Mouse (Mus musculus) stomach, embryonic 15.5 days (tissue): ENCODE data around the gene Acot7. TPM values are rescaled to one million over a fixed set of nuclear protein-coding genes. Genes with fewer than 3 reads are reported as not detected.

Experiments
- ATAC-seq: fragments of 200-750 bp; cut with Nextera tagmentation; 2 replicates; pipeline ENCODE4 v1.8.0; 2017; ENCODE audit warnings: low read depth, moderate number of reproducible peaks, moderate TSS enrichment; ENCODE audit not compliant: insufficient read depth, low FRiP score
- H3K27ac ChIP-seq: fragments of 300-500 bp; sonication (generic); 2 replicates; pipeline ENCODE4 v1.5.1; 2015; ENCODE audit warnings: mild to moderate bottlenecking, inconsistent platforms
- H3K27me3 ChIP-seq: fragments of 300-500 bp; sonication (generic); replicated peaks from 2 replicates; pipeline ENCODE4 v1.6.1; 2015; ENCODE audit warnings: inconsistent platforms
- H3K36me3 ChIP-seq: fragments of 300-500 bp; sonication (generic); 2 replicates; pipeline ENCODE4 v1.6.1; 2015; ENCODE audit warnings: inconsistent platforms
- H3K4me1 ChIP-seq: fragments of 300-500 bp; sonication (generic); 2 replicates; pipeline ENCODE4 v1.6.1; 2015; ENCODE audit warnings: inconsistent platforms
- H3K4me2 ChIP-seq: fragments of 300-500 bp; sonication (generic); 2 replicates; pipeline ENCODE4 v1.6.1; 2015; ENCODE audit warnings: mild to moderate bottlenecking, inconsistent platforms
- H3K4me3 ChIP-seq: fragments of 300-500 bp; sonication (generic); replicated peaks from 2 replicates; pipeline ENCODE4 v1.5.1; 2015; ENCODE audit warnings: inconsistent platforms
- H3K9ac ChIP-seq: fragments of 300-500 bp; sonication (generic); 2 replicates; pipeline ENCODE4 v1.6.1; 2015; ENCODE audit warnings: inconsistent platforms
- H3K9me3 ChIP-seq: fragments of 300-500 bp; sonication (generic); 2 replicates; pipeline ENCODE4 v1.6.1; 2016; ENCODE audit warnings: inconsistent platforms
- WGBS: fragments of 180-500 bp; shearing (Covaris S2); methylation state at CpG from one replicate; pipeline ENCODE4 v1.1.7; 2015; 5-methylcytosine and 5-hydroxymethylcytosine counted together
- polyA plus RNA-seq: library from polyadenylated mRNA; unstranded; fragments of >200 nt; fragmentation: Nextera tagmentation; extraction: Ambion mirVana; gene quantifications from 2 replicates; pipeline ENCODE4 v1.2.1, GENCODE M21; 2015

The Acot7 gene
- polyA plus RNA-seq, 1 experiment from 2014 or later, result 60.0 TPM

GRCm38 (mm10) chr4:152171543-152171942, 6.4 kb upstream of the Acot7 start:
- no peak for ATAC-seq
- Histone ChIP-seq H3K9ac (no peak overlapping the region), H3K4me3 (no peak overlapping the region), H3K27me3 (no peaks in the 10 kb centered on the region), H3K4me2 (no peak overlapping the region), H3K27ac (no peak overlapping the region), H3K4me1 (no peaks in the 10 kb centered on the region; the same call in 1 of the 2 replicates), H3K36me3 (no peaks in the 10 kb centered on the region), H3K9me3 (no peaks in the 10 kb centered on the region)
- 84% methylated on average over 6 of the region's 6 CpGs for WGBS

DNA sequence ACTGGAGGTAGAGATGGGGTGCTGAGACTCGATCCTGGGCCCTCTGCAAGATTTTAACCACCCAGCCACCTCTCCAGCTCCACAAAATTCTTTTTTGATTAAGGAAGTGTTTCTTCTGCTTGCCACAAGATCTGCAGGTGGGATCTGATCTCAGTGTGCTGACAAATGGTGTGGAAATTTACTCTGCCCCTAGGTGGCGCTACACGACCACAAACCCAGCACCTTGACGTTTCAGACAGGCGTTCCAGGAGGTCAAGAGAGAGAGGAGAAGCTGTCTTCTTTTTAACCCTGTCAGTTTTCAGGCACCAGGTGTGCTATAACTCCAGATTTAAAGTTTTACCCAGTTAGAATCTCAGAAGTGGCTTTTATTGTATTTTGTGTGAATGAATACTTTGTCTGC, 4.9 kb upstream of the Acot7 start:
- 1% methylated on average over 5 of the region's 5 CpGs for WGBS
- peaks cover 6% of the 10 kb centered on the region; the same call in 1 of the 2 replicates for H3K4me1 ChIP-seq
- H3K9ac ChIP-seq, result no peak overlapping the region
- no peak overlapping the region for H3K4me2 ChIP-seq
- no peak for ATAC-seq
- no peaks in the 10 kb centered on the region for H3K36me3 ChIP-seq
- no peaks in the 10 kb centered on the region for H3K27me3 ChIP-seq
- H3K27ac ChIP-seq, result no peak overlapping the region
- no peaks in the 10 kb centered on the region for H3K9me3 ChIP-seq
- H3K4me3 ChIP-seq, result no peak overlapping the region

- Histone ChIP-seq H3K4me2 (no peak overlapping the region), H3K9ac (no peak overlapping the region), H3K27me3 (peaks cover 7% of the 10 kb centered on the region), H3K36me3 (no peaks in the 10 kb centered on the region), H3K27ac (no peak overlapping the region), H3K4me3 (no peak overlapping the region), H3K9me3 (no peaks in the 10 kb centered on the region), H3K4me1 (peaks cover 15% of the 10 kb centered on the region)
- ATAC-seq, result no peak
- 75% methylated on average over 9 of the region's 9 CpGs for WGBS
Observed at GRCm38 (mm10) chr4:152173956-152174355, 4.0 kb upstream of the Acot7 start.

DNA sequence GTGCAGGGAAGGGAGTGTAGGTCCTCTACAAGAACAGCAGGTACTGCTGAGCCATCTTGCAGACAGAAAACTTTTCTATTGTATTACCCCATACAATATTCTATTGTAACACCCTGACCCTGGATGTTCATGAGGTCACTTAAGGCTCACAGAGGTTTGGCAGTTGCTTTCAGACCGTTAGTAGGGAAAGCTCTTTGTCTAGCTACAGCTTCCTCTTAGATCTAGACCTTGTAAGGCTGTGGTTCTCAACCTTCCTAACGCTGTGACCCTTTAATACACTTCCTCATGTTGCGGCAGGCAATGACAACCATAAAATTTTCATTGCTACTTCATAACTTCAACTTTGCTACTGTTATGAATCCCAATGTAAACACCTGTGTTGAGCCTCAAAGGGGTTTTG, 1.3 kb upstream of the Acot7 start:
- Histone ChIP-seq H3K36me3 (no peaks in the 10 kb centered on the region), H3K9ac (no peak overlapping the region), H3K4me1 (peaks cover 22% of the 10 kb centered on the region), H3K27ac (no peak overlapping the region), H3K4me3 (no peak overlapping the region), H3K4me2 (no peak overlapping the region), H3K27me3 (peaks cover 18% of the 10 kb centered on the region), H3K9me3 (no peaks in the 10 kb centered on the region)
- WGBS, result 69% methylated on average over 3 of the region's 3 CpGs
- no peak for ATAC-seq

- Histone ChIP-seq H3K4me2 (peak overlapping the region; percentile 98), H3K27ac (no peak overlapping the region)
- 55% methylated on average over 6 of the region's 6 CpGs for WGBS
Observed at GRCm38 (mm10) chr4:152177174-152177536, 779 bp upstream of the Acot7 start.

GRCm38 (mm10) chr4:152178344-152178864, 470 bp downstream of the Acot7 start:
- H3K27ac ChIP-seq, result no peak overlapping the region
- no peaks in the 10 kb centered on the region for H3K36me3 ChIP-seq
- peak overlapping the region; percentile 70 for H3K4me3 ChIP-seq
- H3K4me1 ChIP-seq, result peaks cover 22% of the 10 kb centered on the region
- peaks cover 18% of the 10 kb centered on the region for H3K27me3 ChIP-seq
- H3K9ac ChIP-seq, result peak overlapping the region; percentile 16; the same call in 1 of the 2 replicates
- H3K9me3 ChIP-seq, result no peaks in the 10 kb centered on the region
- peak; percentile 32 for ATAC-seq
- H3K4me2 ChIP-seq, result peak overlapping the region; percentile 98
- under 1% methylated on average over 35 of the region's 35 CpGs for WGBS

More at GRCm38 (mm10) chr4:152177174-152177536, 779 bp upstream of the Acot7 start:
- H3K9ac ChIP-seq, result peak overlapping the region; percentile 57; the same call in 1 of the 2 replicates
- ATAC-seq, result no peak
- H3K9me3 ChIP-seq, result no peaks in the 10 kb centered on the region
- H3K4me1 ChIP-seq, result peaks cover 22% of the 10 kb centered on the region
- H3K4me3 ChIP-seq, result peak overlapping the region; percentile 70
- H3K36me3 ChIP-seq, result no peaks in the 10 kb centered on the region
- H3K27me3 ChIP-seq, result peaks cover 18% of the 10 kb centered on the region

DNA sequence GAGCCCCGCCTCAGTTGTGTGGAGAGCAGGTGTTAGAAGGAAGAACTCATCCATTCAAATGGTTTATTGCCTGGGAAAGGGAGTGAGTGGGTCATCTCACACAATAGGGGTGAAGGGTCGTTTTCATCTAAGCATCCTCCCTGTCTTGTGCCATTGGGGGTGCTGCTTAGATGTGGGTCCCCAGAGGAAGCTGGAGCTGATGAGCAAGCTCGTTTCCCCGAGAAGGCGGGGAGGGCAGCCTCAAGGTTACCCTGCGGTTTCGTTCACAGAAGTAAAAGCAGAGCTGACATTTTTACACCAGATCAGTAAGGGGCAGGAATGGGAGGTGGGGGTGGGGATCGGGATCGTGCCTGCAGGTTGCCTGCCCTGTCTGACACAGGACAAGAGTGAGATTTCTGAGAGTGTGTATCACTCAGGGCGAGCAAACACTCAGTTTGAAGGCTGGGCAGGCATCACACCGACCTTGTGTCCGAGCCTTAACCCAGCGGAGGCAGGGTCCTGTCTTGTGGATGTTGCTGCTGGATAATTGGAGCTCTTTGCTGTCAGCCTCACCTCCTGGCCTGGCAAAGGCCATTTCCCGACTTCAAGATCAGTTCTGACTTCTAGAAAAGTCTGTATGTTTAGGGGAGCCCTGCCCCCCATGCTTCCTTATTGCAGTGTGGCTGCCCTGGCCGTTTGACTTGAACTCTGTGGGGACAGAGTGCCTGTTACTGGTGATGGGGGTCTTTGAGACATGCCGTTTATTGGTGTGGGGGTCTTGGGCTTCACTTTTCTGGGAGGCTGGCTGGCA, 1.2 kb downstream of the Acot7 start:
- 25% methylated on average over 16 of the region's 16 CpGs for WGBS

GRCm38 (mm10) chr4:152179946-152180660, 2.2 kb downstream of the Acot7 start:
- H3K27ac ChIP-seq, result no peak overlapping the region
- H3K27me3 ChIP-seq, result peaks cover 18% of the 10 kb centered on the region
- no peaks in the 10 kb centered on the region for H3K9me3 ChIP-seq
- 86% methylated on average over 16 of the region's 16 CpGs for WGBS
- no peak overlapping the region for H3K9ac ChIP-seq
- no peak overlapping the region for H3K4me2 ChIP-seq
- peaks cover 28% of the 10 kb centered on the region for H3K4me1 ChIP-seq
- no peak for ATAC-seq
- H3K4me3 ChIP-seq, result no peak overlapping the region
- no peaks in the 10 kb centered on the region for H3K36me3 ChIP-seq

More for the DNA sequence above, 1.2 kb downstream of the Acot7 start:
- no peak overlapping the region for H3K9ac ChIP-seq
- no peak for ATAC-seq
- H3K4me3 ChIP-seq, result peak overlapping the region; percentile 70
- no peak overlapping the region for H3K27ac ChIP-seq
- peak overlapping the region; percentile 98 for H3K4me2 ChIP-seq
- H3K9me3 ChIP-seq, result no peaks in the 10 kb centered on the region
- H3K27me3 ChIP-seq, result peaks cover 18% of the 10 kb centered on the region
- no peaks in the 10 kb centered on the region for H3K36me3 ChIP-seq
- peaks cover 22% of the 10 kb centered on the region for H3K4me1 ChIP-seq

- Histone ChIP-seq H3K27me3 (peaks cover 18% of the 10 kb centered on the region), H3K36me3 (no peaks in the 10 kb centered on the region), H3K9me3 (no peaks in the 10 kb centered on the region), H3K27ac (no peak overlapping the region), H3K4me1 (peaks cover 44% of the 10 kb centered on the region), H3K4me2 (no peak overlapping the region), H3K9ac (no peak overlapping the region), H3K4me3 (no peak overlapping the region)
- 83% methylated on average over 10 of the region's 10 CpGs for WGBS
- no peak for ATAC-seq
Observed at GRCm38 (mm10) chr4:152182205-152182604, 4.3 kb downstream of the Acot7 start.

DNA sequence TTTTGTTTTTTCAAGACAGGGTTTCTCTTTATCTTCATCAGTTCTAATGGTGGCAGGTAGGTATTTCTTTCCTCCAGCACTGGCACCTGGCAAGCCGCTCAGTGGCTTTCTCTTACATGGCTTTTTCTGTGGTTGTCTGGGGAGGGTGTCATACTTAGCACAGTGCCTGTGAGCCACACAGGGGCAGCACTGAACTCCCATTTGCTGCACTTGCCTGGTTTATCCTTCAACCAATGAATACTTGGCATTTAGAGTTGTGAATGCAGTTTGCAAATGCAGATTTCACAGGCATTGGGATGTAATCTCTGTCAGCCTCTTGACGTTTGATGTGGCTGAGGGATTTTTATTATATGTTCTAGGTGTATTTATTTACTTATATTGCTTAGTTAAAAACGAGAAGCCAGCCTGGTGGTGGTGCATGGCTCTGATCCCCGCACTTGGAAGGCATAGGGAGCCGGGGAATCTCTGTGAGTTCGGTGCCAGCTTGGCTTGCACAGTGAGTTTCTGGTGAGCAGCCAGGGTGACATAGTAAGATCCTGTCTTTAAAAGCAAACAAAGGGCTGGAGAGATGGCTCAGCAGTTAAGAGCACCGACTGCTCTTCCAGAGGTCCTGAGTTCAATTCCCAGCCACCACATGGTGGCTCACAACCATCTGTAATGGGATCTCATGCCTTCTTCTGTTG, 6.6 kb downstream of the Acot7 start:
- whole genome bisulfite sequencing, result 57% methylated on average over 7 of the region's 7 CpGs
- no peak overlapping the region for H3K4me3 ChIP-seq
- no peak overlapping the region; the same call in 1 of the 2 replicates for H3K27ac ChIP-seq
- H3K36me3 ChIP-seq, result no peaks in the 10 kb centered on the region
- H3K4me1 ChIP-seq, result peaks cover 28% of the 10 kb centered on the region
- no peak overlapping the region for H3K4me2 ChIP-seq
- peaks cover 5% of the 10 kb centered on the region for H3K27me3 ChIP-seq
- H3K9ac ChIP-seq, result no peak overlapping the region
- no peak for ATAC-seq
- H3K9me3 ChIP-seq, result no peaks in the 10 kb centered on the region

DNA sequence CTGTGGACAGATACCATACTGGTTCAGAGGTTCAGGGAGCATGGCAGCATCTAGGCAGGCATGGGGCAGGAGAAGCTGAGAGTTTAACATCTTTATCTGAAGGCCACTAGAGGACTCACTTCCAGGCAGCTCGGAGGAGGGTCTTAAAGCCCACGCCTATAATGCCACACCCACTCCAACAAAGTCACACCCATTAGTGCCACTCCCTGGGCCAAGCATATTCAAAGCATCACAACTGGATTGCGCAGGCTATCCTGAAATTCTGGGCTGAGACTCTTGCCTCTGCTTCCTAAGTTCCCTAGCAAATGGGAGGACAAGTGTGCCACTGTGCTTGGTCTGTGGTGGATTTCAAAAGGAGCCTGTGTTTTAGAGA, 7.2 kb downstream of the Acot7 start:
- peak; percentile 67 for ATAC-seq
- H3K27ac ChIP-seq, result peak overlapping the region; percentile 94
- peaks cover 27% of the 10 kb centered on the region for H3K4me1 ChIP-seq
- H3K27me3 ChIP-seq, result no peaks in the 10 kb centered on the region
- peak overlapping the region; percentile 35; the same call in 1 of the 2 replicates for H3K4me3 ChIP-seq
- 2% methylated on average over 3 of the region's 3 CpGs for WGBS
- no peaks in the 10 kb centered on the region for H3K9me3 ChIP-seq
- H3K4me2 ChIP-seq, result peak overlapping the region; percentile 57
- H3K36me3 ChIP-seq, result no peaks in the 10 kb centered on the region
- H3K9ac ChIP-seq, result no peak overlapping the region
